Mouse (Mus musculus): ENCODE results near the gene Crlf1.

- TF ChIP-seq GATA1 (IDR thresholded peaks at IDR 0.05; ENCODE audit: low read length) (no peak), TAL1 (IDR thresholded peaks at IDR 0.05; ENCODE audit: low read length) (no peak)
Observed at GRCm38 (mm10) chr8:70529299-70529698, 36.3 kb downstream of the Crlf1 start.

All from erythroblast, embryonic 14.5 days (primary cell).